Mouse (Mus musculus): Measurements from ENCODE around the gene RPS10-NUDT3. TPM values are rescaled to one million over a fixed set of nuclear protein-coding genes. Genes with fewer than 3 reads are reported as not detected.

The RPS10-NUDT3 gene
- polyA plus RNA-seq, 1 experiment from 2014 or later, result not detected

GRCm38 (mm10) chr17:27574470-27575115, 60.4 kb downstream of the RPS10-NUDT3 start:
- TF ChIP-seq CTCF (IDR thresholded peaks at IDR 0.05; ENCODE audit: low read depth), result no peak
- Histone ChIP-seq H3K4me1 (replicated peaks; ENCODE audit: insufficient read depth, low read length) (no peaks in the 10 kb centered on the region), H3K27me3 (ENCODE audit: insufficient read depth, low read length) (no peaks in the 10 kb centered on the region), H3K4me2 (ENCODE audit: low read length) (no peak overlapping the region), H3K9me3 (replicated peaks; ENCODE audit: low read length) (no peaks in the 10 kb centered on the region), H3K36me3 (ENCODE audit: insufficient read depth, low read length) (peaks cover 10% of the 10 kb centered on the region), H3K27ac (no peak overlapping the region), H3K9ac (ENCODE audit: low read depth, low read length) (no peak overlapping the region), H3K4me3 (replicated peaks; ENCODE audit: low read depth, low read length) (no peak overlapping the region)
- ATAC-seq (replicated peaks; ENCODE audit: low FRiP score, low read depth) (no peak), DNase-seq (ENCODE audit: low spot score) (peak; percentile 37)
- WGBS, result 86% methylated on average over 15 of the region's 16 CpGs

GRCm38 (mm10) chr17:27573772-27574320, 61.2 kb downstream of the RPS10-NUDT3 start:
- Histone ChIP-seq H3K4me3 (replicated peaks; ENCODE audit: low read depth, low read length) (no peak overlapping the region), H3K9me3 (replicated peaks; ENCODE audit: low read length) (no peaks in the 10 kb centered on the region), H3K27me3 (ENCODE audit: insufficient read depth, low read length) (no peaks in the 10 kb centered on the region), H3K9ac (ENCODE audit: low read depth, low read length) (no peak overlapping the region), H3K27ac (no peak overlapping the region), H3K4me2 (ENCODE audit: low read length) (no peak overlapping the region), H3K36me3 (ENCODE audit: insufficient read depth, low read length) (0 out of 2 replicates have a peak, but pooled peaks cover 2% of the 10 kb centered on the region), H3K4me1 (replicated peaks; ENCODE audit: insufficient read depth, low read length) (no peaks in the 10 kb centered on the region)
- DNase-seq (ENCODE audit: low spot score) (no peak), ATAC-seq (replicated peaks; ENCODE audit: low FRiP score, low read depth) (no peak)
- WGBS, result 87% methylated on average over 10 of the region's 10 CpGs
- no peak for TF ChIP-seq CTCF (IDR thresholded peaks at IDR 0.05; ENCODE audit: low read depth)

GRCm38 (mm10) chr17:27571315-27571714, 63.7 kb downstream of the RPS10-NUDT3 start:
- no peaks in the 10 kb centered on the region for H3K27me3 ChIP-seq (ENCODE audit: insufficient read depth, low read length)
- ATAC-seq (replicated peaks; ENCODE audit: low FRiP score, low read depth), result no peak
- H3K9me3 ChIP-seq (replicated peaks; ENCODE audit: low read length), result no peaks in the 10 kb centered on the region
- H3K27ac ChIP-seq, result no peak overlapping the region
- DNase-seq (ENCODE audit: low spot score), result no peak
- 55% methylated on average over 8 of the region's 8 CpGs for WGBS
- no peak overlapping the region for H3K4me2 ChIP-seq (ENCODE audit: low read length)
- H3K9ac ChIP-seq (ENCODE audit: low read depth, low read length), result no peak overlapping the region
- no peaks in the 10 kb centered on the region; the same call in 1 of the 2 replicates for H3K4me1 ChIP-seq (replicated peaks; ENCODE audit: insufficient read depth, low read length)
- no peak overlapping the region for H3K4me3 ChIP-seq (replicated peaks; ENCODE audit: low read depth, low read length)
- TF ChIP-seq CTCF (IDR thresholded peaks at IDR 0.05; ENCODE audit: low read depth), result no peak
- H3K36me3 ChIP-seq (ENCODE audit: insufficient read depth, low read length), result no peaks in the 10 kb centered on the region

GRCm38 (mm10) chr17:27568228-27568627, 66.8 kb downstream of the RPS10-NUDT3 start:
- H3K27me3 ChIP-seq (ENCODE audit: insufficient read depth, low read length), result no peaks in the 10 kb centered on the region
- DNase-seq (ENCODE audit: low spot score) (no peak), ATAC-seq (replicated peaks; ENCODE audit: low FRiP score, low read depth) (no peak)
- 90% methylated on average over 5 of the region's 5 CpGs for WGBS
- H3K36me3 ChIP-seq (ENCODE audit: insufficient read depth, low read length), result no peaks in the 10 kb centered on the region; the same call in 1 of the 2 replicates
- no peak overlapping the region for H3K9ac ChIP-seq (ENCODE audit: low read depth, low read length)
- no peak overlapping the region for H3K4me3 ChIP-seq (replicated peaks; ENCODE audit: low read depth, low read length)
- no peak overlapping the region for H3K4me2 ChIP-seq (ENCODE audit: low read length)
- TF ChIP-seq CTCF (IDR thresholded peaks at IDR 0.05; ENCODE audit: low read depth), result no peak
- no peak overlapping the region for H3K27ac ChIP-seq
- H3K9me3 ChIP-seq (replicated peaks; ENCODE audit: low read length), result no peaks in the 10 kb centered on the region
- H3K4me1 ChIP-seq (replicated peaks; ENCODE audit: insufficient read depth, low read length), result peaks cover 8% of the 10 kb centered on the region; the same call in 1 of the 2 replicates

- WGBS, result 0% methylated on average over 13 of the region's 13 CpGs
- ATAC-seq (replicated peaks; ENCODE audit: low FRiP score, low read depth), result no peak; the same call in 1 of the 2 replicates
Measured at GRCm38 (mm10) chr17:27565942-27566267, 69.1 kb downstream of the RPS10-NUDT3 start.

GRCm38 (mm10) chr17:27565163-27565941, 69.7 kb downstream of the RPS10-NUDT3 start, which contains the start of gene AI413582:
Gene AI413582, minus strand, starts transcription at chr17:27565756.
- Histone ChIP-seq H3K4me1 (replicated peaks; ENCODE audit: insufficient read depth, low read length) (peaks cover 8% of the 10 kb centered on the region; the same call in 1 of the 2 replicates), H3K9me3 (replicated peaks; ENCODE audit: low read length) (no peaks in the 10 kb centered on the region), H3K4me3 (replicated peaks; ENCODE audit: low read depth, low read length) (peak within 1 kb of the TSS; percentile 52), H3K4me2 (ENCODE audit: low read length) (peak within 1 kb of the TSS; percentile 94), H3K9ac (ENCODE audit: low read depth, low read length) (peak within 1 kb of the TSS; percentile 64), H3K36me3 (ENCODE audit: insufficient read depth, low read length) (no peaks in the 10 kb centered on the region; the same call in 1 of the 2 replicates), H3K27me3 (ENCODE audit: insufficient read depth, low read length) (no peaks in the 10 kb centered on the region), H3K27ac (peak within 1 kb of the TSS; percentile 13; the same call in 1 of the 2 replicates)
- WGBS, result under 1% methylated on average over 57 of the region's 58 CpGs
- ATAC-seq (replicated peaks; ENCODE audit: low FRiP score, low read depth) (peak; percentile 92), DNase-seq (ENCODE audit: low spot score) (peak; percentile 96)
- TF ChIP-seq CTCF (IDR thresholded peaks at IDR 0.05; ENCODE audit: low read depth), result peak; percentile 96

More at GRCm38 (mm10) chr17:27565942-27566267, 69.1 kb downstream of the RPS10-NUDT3 start:
- no peak for TF ChIP-seq CTCF (IDR thresholded peaks at IDR 0.05; ENCODE audit: low read depth)
- Histone ChIP-seq H3K9me3 (replicated peaks; ENCODE audit: low read length) (no peaks in the 10 kb centered on the region), H3K36me3 (ENCODE audit: insufficient read depth, low read length) (no peaks in the 10 kb centered on the region; the same call in 1 of the 2 replicates), H3K4me3 (replicated peaks; ENCODE audit: low read depth, low read length) (peak overlapping the region; percentile 52), H3K4me2 (ENCODE audit: low read length) (peak overlapping the region; percentile 94), H3K9ac (ENCODE audit: low read depth, low read length) (peak overlapping the region; percentile 48; the same call in 1 of the 2 replicates), H3K27me3 (ENCODE audit: insufficient read depth, low read length) (no peaks in the 10 kb centered on the region), H3K27ac (no peak overlapping the region), H3K4me1 (replicated peaks; ENCODE audit: insufficient read depth, low read length) (peaks cover 8% of the 10 kb centered on the region; the same call in 1 of the 2 replicates)
- no peak for DNase-seq (ENCODE audit: low spot score)
